Mouse (Mus musculus) forebrain, embryonic 13.5 days (tissue): Measurements from ENCODE around the gene Armc6. TPM values are rescaled to one million over a fixed set of nuclear protein-coding genes. Genes with fewer than 3 reads are reported as not detected.
A peak's percentile ranks its signal among the peaks of the same experiment; 100 is the strongest.

Experiments used
- ATAC-seq: fragments of 200-750 bp; cut with Nextera tagmentation; 2 replicates; pipeline ENCODE4 v1.8.0; 2017
- H3K27ac ChIP-seq: fragments of 300-500 bp; sonication (generic); 2 replicates; pipeline ENCODE4 v1.5.1; 2015; ENCODE audit warnings: inconsistent platforms, mild to moderate bottlenecking, moderate library complexity
- H3K27me3 ChIP-seq: fragments of 300-500 bp; sonication (generic); 2 replicates; pipeline ENCODE4 v1.6.1; 2015; ENCODE audit warnings: mild to moderate bottlenecking, inconsistent platforms
- H3K36me3 ChIP-seq: fragments of 300-500 bp; sonication (generic); 2 replicates; pipeline ENCODE4 v1.6.1; 2015; ENCODE audit warnings: mild to moderate bottlenecking, inconsistent platforms; ENCODE audit not compliant: poor library complexity, severe bottlenecking
- H3K4me1 ChIP-seq: fragments of 300-500 bp; sonication (generic); 2 replicates; pipeline ENCODE4 v1.6.1; 2015; ENCODE audit warnings: inconsistent platforms
- H3K4me2 ChIP-seq: fragments of 300-500 bp; sonication (generic); 2 replicates; pipeline ENCODE4 v1.6.1; 2015; ENCODE audit warnings: inconsistent platforms, mild to moderate bottlenecking, moderate library complexity
- H3K4me3 ChIP-seq: fragments of 300-500 bp; sonication (generic); 2 replicates; pipeline ENCODE4 v1.5.1; 2015; ENCODE audit warnings: mild to moderate bottlenecking, inconsistent platforms
- H3K9ac ChIP-seq: fragments of 300-500 bp; sonication (generic); 2 replicates; pipeline ENCODE4 v1.6.1; 2015; ENCODE audit warnings: mild to moderate bottlenecking, inconsistent platforms
- H3K9me3 ChIP-seq: fragments of 300-500 bp; sonication (generic); replicated peaks from 2 replicates; pipeline ENCODE4 v1.6.1; 2016; ENCODE audit warnings: inconsistent platforms
- WGBS: fragments of 180-500 bp; shearing (Covaris S2); methylation state at CpG from one replicate; pipeline ENCODE4 v1.1.7; 2015; 5-methylcytosine and 5-hydroxymethylcytosine counted together
- polyA plus RNA-seq: library from polyadenylated mRNA; unstranded; fragments of >200 nt; fragmentation: Nextera tagmentation; extraction: Ambion mirVana; gene quantifications from 2 replicates; pipeline ENCODE4 v1.2.1, GENCODE M21; 2015

Armc6 gene
- polyA plus RNA-seq, 1 experiment from 2014 or later = 52.8 TPM

GRCm38 (mm10) chr8:70181903-70182252 lies 52.4 kb downstream of the Armc6 start:
- Histone ChIP-seq H3K4me1 (no peaks in the 10 kb centered on the region), H3K27ac (no peak overlapping the region), H3K9ac (no peak overlapping the region; the same call in 1 of the 2 replicates), H3K4me3 (no peak overlapping the region), H3K36me3 (peaks cover 59% of the 10 kb centered on the region), H3K9me3 (no peaks in the 10 kb centered on the region), H3K27me3 (no peaks in the 10 kb centered on the region), H3K4me2 (no peak overlapping the region)
- ATAC-seq = no peak
- WGBS = 83% methylated on average over 2 of the region's 2 CpGs

GRCm38 (mm10) chr8:70181212-70181902 lies 52.9 kb downstream of the Armc6 start:
- ATAC-seq = no peak
- Histone ChIP-seq H3K27me3 (no peaks in the 10 kb centered on the region), H3K4me1 (no peaks in the 10 kb centered on the region), H3K9ac (no peak overlapping the region), H3K27ac (no peak overlapping the region), H3K36me3 (peaks cover 63% of the 10 kb centered on the region), H3K4me2 (no peak overlapping the region), H3K9me3 (no peaks in the 10 kb centered on the region), H3K4me3 (no peak overlapping the region)
- WGBS = 91% methylated on average over 14 of the region's 16 CpGs

DNA sequence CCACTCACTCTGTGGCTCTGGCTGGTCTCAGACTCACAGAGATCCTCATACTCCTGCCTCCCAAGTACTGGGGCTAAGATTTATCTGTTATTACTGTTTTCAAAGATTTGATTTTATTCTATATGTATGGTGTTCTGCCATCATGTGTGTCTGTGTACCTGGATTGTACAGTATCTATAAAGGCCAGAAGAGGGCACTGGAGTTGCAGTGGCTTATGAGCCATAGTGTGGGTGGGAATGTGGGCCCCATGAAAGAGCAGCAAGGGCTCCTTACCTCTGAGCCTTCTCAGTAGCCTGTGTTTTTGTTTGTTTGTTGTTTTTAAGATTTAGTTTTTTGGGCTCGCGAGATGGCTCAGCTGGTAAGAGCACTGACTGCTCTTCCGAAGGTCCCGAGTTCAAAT lies 55.2 kb downstream of the Armc6 start:
- Histone ChIP-seq H3K4me2 (no peak overlapping the region), H3K27me3 (no peaks in the 10 kb centered on the region), H3K27ac (no peak overlapping the region), H3K9ac (no peak overlapping the region), H3K4me1 (peaks cover 2% of the 10 kb centered on the region; the same call in 1 of the 2 replicates), H3K9me3 (no peaks in the 10 kb centered on the region), H3K36me3 (peaks cover 66% of the 10 kb centered on the region), H3K4me3 (no peak overlapping the region)
- 98% methylated on average over 4 of the region's 4 CpGs for WGBS
- no peak for ATAC-seq

DNA sequence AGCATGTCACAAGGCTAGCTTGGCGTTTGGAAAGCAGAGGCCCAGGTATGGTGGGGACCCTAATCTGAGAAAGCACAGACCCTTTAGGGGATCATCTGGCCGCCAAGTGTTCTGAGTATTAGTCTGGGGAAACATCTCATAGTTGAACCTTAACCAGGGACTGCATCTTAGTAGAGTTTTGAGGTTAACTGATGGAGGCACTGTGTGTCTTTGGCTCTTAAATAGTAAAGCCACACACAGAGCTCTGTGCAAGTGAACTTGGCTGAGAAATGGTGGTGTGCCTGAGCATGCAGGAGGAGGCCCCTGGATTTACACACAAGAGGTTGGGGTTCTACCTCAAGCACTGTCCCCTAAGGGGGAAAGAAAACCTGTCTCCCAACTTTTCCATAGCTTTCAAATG lies 56.0 kb downstream of the Armc6 start:
- Histone ChIP-seq H3K36me3 (peaks cover 58% of the 10 kb centered on the region), H3K27ac (no peak overlapping the region), H3K9ac (no peak overlapping the region), H3K4me1 (peaks cover 11% of the 10 kb centered on the region), H3K9me3 (no peaks in the 10 kb centered on the region), H3K4me2 (no peak overlapping the region), H3K27me3 (no peaks in the 10 kb centered on the region), H3K4me3 (no peak overlapping the region)
- no peak for ATAC-seq
- 90% methylated on average over 2 of the region's 2 CpGs for WGBS

DNA sequence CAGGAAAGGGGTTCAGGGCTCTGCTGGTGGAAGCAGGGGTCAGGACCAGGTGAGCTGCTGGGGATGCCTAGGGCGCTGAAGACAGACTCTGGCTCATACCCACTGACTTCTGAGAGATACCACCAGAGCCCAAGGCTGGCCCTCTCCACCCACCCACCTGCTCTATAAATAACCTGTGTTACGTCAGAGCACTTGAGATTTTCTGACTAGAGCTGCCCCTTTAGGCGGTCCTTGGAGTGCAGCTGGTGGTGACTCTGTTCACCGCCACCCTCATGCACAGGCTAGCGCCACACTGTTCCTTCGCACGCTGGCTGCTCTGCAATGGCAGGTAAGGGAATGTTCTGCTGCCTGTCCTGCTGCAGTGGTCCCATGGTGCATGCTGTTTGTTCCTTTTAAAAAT lies 60.2 kb downstream of the Armc6 start:
- Histone ChIP-seq H3K4me2 (no peak overlapping the region), H3K4me3 (no peak overlapping the region), H3K27me3 (no peaks in the 10 kb centered on the region), H3K4me1 (peaks cover 17% of the 10 kb centered on the region), H3K36me3 (peaks cover 27% of the 10 kb centered on the region), H3K27ac (no peak overlapping the region), H3K9ac (0 out of 2 replicates have a peak overlapping the region, but pooled peaks have one; percentile 34), H3K9me3 (no peaks in the 10 kb centered on the region)
- 88% methylated on average over 7 of the region's 7 CpGs for WGBS
- ATAC-seq = no peak

DNA sequence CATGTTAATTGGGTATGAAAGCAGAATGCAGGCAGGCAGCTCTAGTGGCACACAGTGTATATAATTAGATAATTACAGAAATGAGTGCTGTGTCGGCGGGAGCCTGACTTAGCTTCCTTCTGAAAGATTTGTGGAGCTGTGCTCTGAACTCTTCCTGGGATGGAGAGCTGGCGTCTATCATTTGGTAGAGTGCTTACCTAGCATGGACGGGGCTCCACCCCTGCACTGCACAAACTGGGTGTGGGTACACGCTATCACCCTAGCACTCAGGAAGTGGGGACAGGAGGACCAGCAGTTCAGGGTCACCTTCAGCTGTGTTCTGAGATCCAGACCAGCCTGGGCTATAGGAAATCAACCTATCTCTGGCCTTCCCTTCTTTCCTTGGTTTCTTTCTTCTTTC lies 60.9 kb downstream of the Armc6 start:
- H3K27ac ChIP-seq = no peak overlapping the region
- 0 out of 2 replicates have a peak overlapping the region, but pooled peaks have one; percentile 22 for H3K9ac ChIP-seq
- peaks cover 20% of the 10 kb centered on the region for H3K36me3 ChIP-seq
- H3K4me2 ChIP-seq = peak overlapping the region; percentile 66
- H3K4me1 ChIP-seq = peaks cover 17% of the 10 kb centered on the region
- H3K9me3 ChIP-seq = no peaks in the 10 kb centered on the region
- H3K4me3 ChIP-seq = peak overlapping the region; percentile 72
- H3K27me3 ChIP-seq = 0 out of 2 replicates have a peak, but pooled peaks cover 1% of the 10 kb centered on the region
- ATAC-seq = no peak
- 88% methylated on average over 5 of the region's 5 CpGs for WGBS

- ATAC-seq = peak; percentile 99
- Histone ChIP-seq H3K27ac (no peak within 1 kb of the TSS; the same call in 1 of the 2 replicates), H3K9ac (peak within 1 kb of the TSS; percentile 83), H3K9me3 (no peaks in the 10 kb centered on the region), H3K4me1 (peaks cover 17% of the 10 kb centered on the region), H3K36me3 (peaks cover 10% of the 10 kb centered on the region), H3K4me3 (peak within 1 kb of the TSS; percentile 72), H3K27me3 (0 out of 2 replicates have a peak, but pooled peaks cover 3% of the 10 kb centered on the region), H3K4me2 (peak within 1 kb of the TSS; percentile 66)
- WGBS = 2% methylated on average over 27 of the region's 27 CpGs
These were observed 62.1 kb downstream of the Armc6 start, which contains the start of gene Tmem161a for GRCm38 (mm10) chr8:70172043-70172681. TSS of gene Tmem161a (plus strand) at chr8:70172356.

- no peak overlapping the region for H3K9ac ChIP-seq
- 0 out of 2 replicates have a peak, but pooled peaks cover 4% of the 10 kb centered on the region for H3K36me3 ChIP-seq
- no peak overlapping the region for H3K4me3 ChIP-seq
- no peak for ATAC-seq
- H3K27ac ChIP-seq = no peak overlapping the region
- WGBS = 91% methylated on average over 7 of the region's 7 CpGs
- H3K4me1 ChIP-seq = peaks cover 20% of the 10 kb centered on the region
- H3K9me3 ChIP-seq = no peaks in the 10 kb centered on the region
- 0 out of 2 replicates have a peak, but pooled peaks cover 3% of the 10 kb centered on the region for H3K27me3 ChIP-seq
- peak overlapping the region; percentile 66; the same call in 1 of the 2 replicates for H3K4me2 ChIP-seq
These were observed 63.0 kb downstream of the Armc6 start for GRCm38 (mm10) chr8:70171240-70171639.

GRCm38 (mm10) chr8:70170748-70171147 lies 63.5 kb downstream of the Armc6 start:
- H3K9me3 ChIP-seq = no peaks in the 10 kb centered on the region
- 87% methylated on average over 3 of the region's 3 CpGs for WGBS
- H3K27me3 ChIP-seq = peaks cover 8% of the 10 kb centered on the region
- ATAC-seq = no peak
- no peak overlapping the region for H3K27ac ChIP-seq
- no peak overlapping the region for H3K4me3 ChIP-seq
- no peak overlapping the region for H3K9ac ChIP-seq
- H3K4me1 ChIP-seq = peaks cover 20% of the 10 kb centered on the region
- 0 out of 2 replicates have a peak, but pooled peaks cover 4% of the 10 kb centered on the region for H3K36me3 ChIP-seq
- H3K4me2 ChIP-seq = no peak overlapping the region

Other genes with a start within 250 kb of the Armc6 start
- gene Gatad2a, start 238.1 kb downstream of the Armc6 start, polyA plus RNA-seq = 29.5 and 31.7 TPM in 2 replicates
- gene Mau2, start 191.7 kb downstream of the Armc6 start, polyA plus RNA-seq = 73.0 and 78.5 TPM in 2 replicates
- gene Sugp1, start 191.7 kb downstream of the Armc6 start, polyA plus RNA-seq = 56.2 and 63.1 TPM in 2 replicates
- 1.1 and 1.3 TPM in 2 replicates for gene Tm6sf2, start 161.5 kb downstream of the Armc6 start, polyA plus RNA-seq
- gene Hapln4, start 151.0 kb downstream of the Armc6 start, polyA plus RNA-seq = 0.14 and 0.16 TPM in 2 replicates
- 100 and 102 TPM in 2 replicates for gene Ncan, start 113.6 kb downstream of the Armc6 start, polyA plus RNA-seq
- gene Nr2c2ap, start 103.1 kb downstream of the Armc6 start, polyA plus RNA-seq = 33.4 and 37.4 TPM in 2 replicates
- gene Rfxank, start 95.3 kb downstream of the Armc6 start, polyA plus RNA-seq = 12.2 and 14.2 TPM in 2 replicates
- gene Borcs8, start 95.0 kb downstream of the Armc6 start, polyA plus RNA-seq = 47.4 and 48.0 TPM in 2 replicates
- gene Mef2b, start 94.8 kb downstream of the Armc6 start, polyA plus RNA-seq = 0.23 and 0.45 TPM in 2 replicates
- 50.2 and 59.5 TPM in 2 replicates for gene Tmem161a, start 62.1 kb downstream of the Armc6 start, polyA plus RNA-seq
- gene Slc25a42, start 22.2 kb downstream of the Armc6 start, polyA plus RNA-seq = 2.0 and 3.0 TPM in 2 replicates
- gene Sugp2, start 240 bp downstream of the Armc6 start, polyA plus RNA-seq = 75.9 and 76.7 TPM in 2 replicates
- 65.0 and 66.0 TPM in 2 replicates for gene Homer3, start 48.4 kb upstream of the Armc6 start, polyA plus RNA-seq
- 52.4 and 53.7 TPM in 2 replicates for gene Ddx49, start 68.0 kb upstream of the Armc6 start, polyA plus RNA-seq
- 268 and 274 TPM in 2 replicates for gene Cope, start 68.1 kb upstream of the Armc6 start, polyA plus RNA-seq
- gene Cers1, start 81.3 kb upstream of the Armc6 start, polyA plus RNA-seq = 18.2 and 20.1 TPM in 2 replicates
- gene Gdf1, start 95.4 kb upstream of the Armc6 start, polyA plus RNA-seq = 0.89 and 2.5 TPM in 2 replicates
- gene Upf1, start 118.8 kb upstream of the Armc6 start, polyA plus RNA-seq = 14.2 and 16.3 TPM in 2 replicates
- gene Comp, start 139.1 kb upstream of the Armc6 start, polyA plus RNA-seq = 0.18 and 0.35 TPM in 2 replicates
- gene Crtc1, start 205.1 kb upstream of the Armc6 start, polyA plus RNA-seq = 23.4 and 28.2 TPM in 2 replicates
- 15.3 and 16.4 TPM in 2 replicates for gene Klhl26, start 242.5 kb upstream of the Armc6 start, polyA plus RNA-seq